Comparison of ENCODE assay signal across 26 mouse cellular contexts in genomic region chr8:62014166-62014565, GRCm38 (mm10).
"Had no signal": no experiment of that assay in that cellular context is flagged by ENCODE, and none has a peak within 500 bp of the region (broad histone marks: within the 10 kb centered on the region; RNA-seq: fewer than 3 reads in every experiment).

No protein-coding gene starts in this region.

- H3K9ac ChIP-seq: heart, embryonic 12.5 days; hindbrain, embryonic 12.5 days; hindbrain, embryonic 14.5 days; intestine, embryonic 15.5 days; limb, embryonic 13.5 days; limb, embryonic 15.5 days had no signal

- H3K4me2 ChIP-seq: heart, embryonic 12.5 days; hindbrain, embryonic 12.5 days; hindbrain, embryonic 14.5 days; intestine, embryonic 15.5 days; limb, embryonic 13.5 days; limb, embryonic 15.5 days; liver, embryonic 11.5 days had no signal

- H3K36me3 ChIP-seq: heart, embryonic 10.5 days; heart, embryonic 12.5 days; hindbrain, embryonic 10.5 days; hindbrain, embryonic 12.5 days; intestine, embryonic 15.5 days; limb, embryonic 13.5 days; limb, embryonic 15.5 days had no signal

- H3K4me1 ChIP-seq: heart, embryonic 10.5 days; heart, embryonic 12.5 days; hindbrain, embryonic 10.5 days; hindbrain, embryonic 12.5 days; intestine, embryonic 15.5 days; limb, embryonic 13.5 days; limb, embryonic 15.5 days had no signal

- ATAC-seq: hindbrain, embryonic 16.5 days; inflammation-experienced regulatory T-cells, adult 6 months; intestine, embryonic 15.5 days; intestine, postnatal 0 days had no signal

- H3K4me3 ChIP-seq: gastrocnemius, adult 2 months; heart, embryonic 10.5 days; heart, embryonic 12.5 days; hindbrain, embryonic 10.5 days; hindbrain, embryonic 12.5 days; intestine, embryonic 15.5 days; limb, embryonic 13.5 days; limb, embryonic 15.5 days had no signal

- H3K27ac ChIP-seq: gastrocnemius, adult 2 months; heart, embryonic 10.5 days; hindbrain, embryonic 10.5 days; hindbrain, embryonic 12.5 days; hindbrain, embryonic 14.5 days; intestine, embryonic 15.5 days; kidney, postnatal 0 days; limb, embryonic 13.5 days; limb, embryonic 15.5 days had no signal

- DNase-seq: gastrocnemius, adult 2 months; gastrocnemius, postnatal 14 days; gastrocnemius, postnatal 36 days; heart, adult 18-20 months; heart, postnatal 10 days; heart, postnatal 36 days; kidney, adult 18-20 months; kidney, adult 8-10 months; kidney, postnatal 14 days; kidney, postnatal 36 days; layer of hippocampus, adult 9-11 months; layer of hippocampus, postnatal 36 days; left cerebral cortex, postnatal 4 days had no signal

- H3K9me3 ChIP-seq: hindbrain, embryonic 12.5 days; intestine, embryonic 15.5 days; limb, embryonic 15.5 days had no signal

- H3K27me3 ChIP-seq: heart, embryonic 12.5 days; hindbrain, embryonic 12.5 days; intestine, embryonic 15.5 days; limb, embryonic 13.5 days; limb, embryonic 15.5 days had no signal
